Mouse (Mus musculus): ENCODE data around the gene Gss.

DNA sequence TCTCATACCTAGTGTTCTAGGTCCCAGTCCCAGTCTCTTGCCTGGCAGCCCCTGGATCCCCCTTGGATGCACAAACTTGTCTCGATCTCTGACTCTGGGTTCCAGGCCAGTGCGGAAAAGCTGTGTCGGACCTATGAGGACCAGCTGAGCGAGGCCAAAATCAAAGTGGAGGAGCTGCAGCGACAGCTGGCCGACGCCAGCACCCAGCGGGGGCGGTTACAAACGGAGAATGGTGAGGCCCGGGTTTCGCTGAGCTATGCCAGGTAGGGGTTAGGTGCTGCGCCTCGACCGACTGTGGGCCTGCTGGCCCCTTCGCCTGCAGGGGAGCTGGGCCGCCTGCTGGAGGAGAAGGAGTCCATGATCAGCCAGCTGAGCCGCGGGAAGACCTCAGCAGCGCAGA lies 37.5 kb upstream of the Gss start:
- no peak; the same call in 1 of the 2 replicates for TF ChIP-seq CTCF (IDR thresholded peaks at IDR 0.05; ENCODE audit: borderline replicate concordance, extremely low read depth, insufficient read depth, insufficient read length)
- TF ChIP-seq POLR2A (IDR thresholded peaks at IDR 0.05; ENCODE audit: borderline replicate concordance, extremely low read depth, insufficient read depth, insufficient read length, poor library complexity, severe bottlenecking): no peak

All from brain, embryonic 14.5 days (tissue).